Mouse (Mus musculus) B cell, adult (primary cell): ENCODE results near the gene P3h1. TPM values are rescaled to one million over a fixed set of nuclear protein-coding genes. Genes with fewer than 3 reads are reported as not detected.

Source experiments
- total RNA-seq: library from RNA; stranded (reverse); gene quantifications from 4 replicates; pipeline ENCODE4 v1.2.4, GENCODE M21; 2023; ENCODE audit not compliant: inconsistent age

P3h1 gene
- 1.3 to 3.6 TPM (median 2.0 TPM) in 4 replicates for total RNA-seq

GRCm38 (mm10) chr4:119232410-119233255 is at the start of gene P3h1, which contains the start of gene AU022252:
TSS of gene P3h1 (plus strand) at chr4:119232915.
TSS of gene AU022252 (minus strand) at chr4:119232712.

GRCm38 (mm10) chr4:119189864-119190263 is 42.9 kb upstream of the P3h1 start, which contains the start of gene Ermap:
TSS of gene Ermap (minus strand) at chr4:119190011.

GRCm38 (mm10) chr4:119194909-119195581 is 37.7 kb upstream of the P3h1 start, which contains the start of gene Svbp:
TSS of gene Svbp (plus strand) at chr4:119195306.

GRCm38 (mm10) chr4:119218169-119218568 is 14.5 kb upstream of the P3h1 start, which contains the start of gene Tmem269:
TSS of gene Tmem269 (minus strand) at chr4:119218217.

GRCm38 (mm10) chr4:119255351-119255750 is 22.6 kb downstream of the P3h1 start, which contains the start of gene Cldn19:
TSS of gene Cldn19 (plus strand) at chr4:119255414.

GRCm38 (mm10) chr4:119294415-119295133 is 61.9 kb downstream of the P3h1 start, which contains the start of gene Ybx1:
TSS of gene Ybx1 (minus strand) at chr4:119294604.

Other genes with a start within 250 kb of the P3h1 start
- 45.6 to 51.8 TPM (median 51.3 TPM) in 4 replicates for gene Slc2a1, start 124.2 kb upstream of the P3h1 start, total RNA-seq
- gene Zfp691, start 58.7 kb upstream of the P3h1 start, total RNA-seq, result 8.3 to 13.8 TPM (median 10.6 TPM) in 4 replicates
- 0.74 to 3.5 TPM (median 1.1 TPM) in 4 replicates for gene Ermap, start 42.9 kb upstream of the P3h1 start, total RNA-seq
- gene Svbp, start 37.6 kb upstream of the P3h1 start, total RNA-seq, result 22.4 to 25.2 TPM (median 23.2 TPM) in 4 replicates
- not detected in 4 replicates for gene Tmem269, start 14.7 kb upstream of the P3h1 start, total RNA-seq
- gene AU022252, start 203 bp upstream of the P3h1 start, total RNA-seq, result 9.6 to 13.7 TPM (median 11.9 TPM) in 4 replicates
- not detected in 4 replicates for gene Cldn19, start 22.5 kb downstream of the P3h1 start, total RNA-seq
- 409 to 442 TPM (median 426 TPM) in 4 replicates for gene Ybx1, start 61.7 kb downstream of the P3h1 start, total RNA-seq
- 25.2 to 29.8 TPM (median 27.0 TPM) in 4 replicates for gene Ppih, start 87.6 kb downstream of the P3h1 start, total RNA-seq
- gene Ccdc30, start 182.6 kb downstream of the P3h1 start, total RNA-seq, result 0.63 to 1.2 TPM (median 0.74 TPM) in 3 of 4 replicates, not detected in the other
- 8.9 to 12.1 TPM (median 10.3 TPM) in 4 replicates for gene Ppcs, start 189.5 kb downstream of the P3h1 start, total RNA-seq
- gene Zmynd12, start 189.9 kb downstream of the P3h1 start, total RNA-seq, result not detected in 4 replicates